Mouse (Mus musculus) limb, embryonic 13.5 days (tissue): ENCODE results near the gene Rab40c. TPM values are rescaled to one million over a fixed set of nuclear protein-coding genes. Genes with fewer than 3 reads are reported as not detected.
A peak's percentile ranks its signal among the peaks of the same experiment; 100 is the strongest.

Source experiments
- ATAC-seq: fragments of 200-750 bp; cut with Nextera tagmentation; 2 replicates; pipeline ENCODE4 v1.8.0; 2017; ENCODE audit warnings: low read depth, moderate number of reproducible peaks, moderate TSS enrichment; ENCODE audit not compliant: low FRiP score
- H3K27ac ChIP-seq: fragments of 300-500 bp; sonication (generic); 2 replicates; pipeline ENCODE4 v1.5.1; 2015; ENCODE audit warnings: inconsistent platforms, mild to moderate bottlenecking, moderate library complexity
- H3K27me3 ChIP-seq: fragments of 300-500 bp; sonication (generic); 2 replicates; pipeline ENCODE4 v1.6.1; 2015; ENCODE audit warnings: mild to moderate bottlenecking, inconsistent platforms
- H3K36me3 ChIP-seq: fragments of 300-500 bp; sonication (generic); 2 replicates; pipeline ENCODE4 v1.6.1; 2015; ENCODE audit warnings: inconsistent platforms, mild to moderate bottlenecking, moderate library complexity
- H3K4me1 ChIP-seq: fragments of 300-500 bp; sonication (generic); 2 replicates; pipeline ENCODE4 v1.6.1; 2015; ENCODE audit warnings: inconsistent platforms
- H3K4me2 ChIP-seq: fragments of 300-500 bp; sonication (generic); replicated peaks from 2 replicates; pipeline ENCODE4 v1.6.1; 2015; ENCODE audit warnings: inconsistent platforms, mild to moderate bottlenecking, moderate library complexity
- H3K4me3 ChIP-seq: fragments of 300-500 bp; sonication (generic); 2 replicates; pipeline ENCODE4 v1.5.1; 2015; ENCODE audit warnings: moderate library complexity, mild to moderate bottlenecking, inconsistent platforms
- H3K9ac ChIP-seq: fragments of 300-500 bp; sonication (generic); 2 replicates; pipeline ENCODE4 v1.6.1; 2015; ENCODE audit warnings: mild to moderate bottlenecking, inconsistent platforms
- H3K9me3 ChIP-seq: fragments of 300-500 bp; sonication (generic); 2 replicates; pipeline ENCODE4 v1.6.1; 2016; ENCODE audit warnings: inconsistent platforms
- WGBS: fragments of 180-500 bp; shearing (Covaris S2); methylation state at CpG from one replicate; pipeline ENCODE4 v1.1.7; 2015; 5-methylcytosine and 5-hydroxymethylcytosine counted together
- polyA plus RNA-seq: library from polyadenylated mRNA; unstranded; fragments of >200 nt; fragmentation: Nextera tagmentation; extraction: Ambion mirVana; gene quantifications from 2 replicates; pipeline ENCODE4 v1.2.1, GENCODE M21; 2015

The Rab40c gene
- polyA plus RNA-seq, 1 experiment from 2014 or later, result 37.6 TPM

- peak overlapping the region; percentile 75; the same call in 1 of the 2 replicates for H3K9ac ChIP-seq
- H3K4me1 ChIP-seq, result peaks cover 62% of the 10 kb centered on the region
- no peak overlapping the region for H3K27ac ChIP-seq
- 93% methylated on average over 7 of the region's 7 CpGs for WGBS
- peaks cover 55% of the 10 kb centered on the region for H3K36me3 ChIP-seq
- H3K9me3 ChIP-seq, result no peaks in the 10 kb centered on the region
- H3K4me2 ChIP-seq, result peak overlapping the region; percentile 98
- ATAC-seq, result no peak
- no peaks in the 10 kb centered on the region for H3K27me3 ChIP-seq
- H3K4me3 ChIP-seq, result 0 out of 2 replicates have a peak overlapping the region, but pooled peaks have one; percentile 88
These were observed 84.2 kb downstream of the Rab40c start for GRCm38 (mm10) chr17:25835301-25835700.

- peaks cover 68% of the 10 kb centered on the region for H3K4me1 ChIP-seq
- WGBS, result 87% methylated on average over 12 of the region's 12 CpGs
These were observed 84.8 kb downstream of the Rab40c start for GRCm38 (mm10) chr17:25834595-25835222.

GRCm38 (mm10) chr17:25833961-25834594, 85.4 kb downstream of the Rab40c start:
- Histone ChIP-seq H3K4me2 (peak overlapping the region; percentile 98), H3K36me3 (peaks cover 47% of the 10 kb centered on the region), H3K9me3 (no peaks in the 10 kb centered on the region), H3K4me3 (peak overlapping the region; percentile 88), H3K4me1 (peaks cover 74% of the 10 kb centered on the region), H3K27ac (peak overlapping the region; percentile 92), H3K9ac (peak overlapping the region; percentile 75), H3K27me3 (no peaks in the 10 kb centered on the region)
- no peak for ATAC-seq
- WGBS, result 41% methylated on average over 6 of the region's 6 CpGs

More at GRCm38 (mm10) chr17:25834595-25835222, 84.8 kb downstream of the Rab40c start:
- ATAC-seq, result no peak
- H3K4me3 ChIP-seq, result peak overlapping the region; percentile 88
- no peak overlapping the region for H3K27ac ChIP-seq
- H3K9me3 ChIP-seq, result no peaks in the 10 kb centered on the region
- peak overlapping the region; percentile 98 for H3K4me2 ChIP-seq
- no peaks in the 10 kb centered on the region for H3K27me3 ChIP-seq
- peak overlapping the region; percentile 75 for H3K9ac ChIP-seq
- H3K36me3 ChIP-seq, result peaks cover 54% of the 10 kb centered on the region

GRCm38 (mm10) chr17:25833291-25833663, 86.2 kb downstream of the Rab40c start, which contains the start of gene Stub1:
Gene Stub1, minus strand, starts transcription at chr17:25833404.
- Histone ChIP-seq H3K27me3 (no peaks in the 10 kb centered on the region), H3K9me3 (no peaks in the 10 kb centered on the region), H3K4me1 (peaks cover 78% of the 10 kb centered on the region), H3K36me3 (peaks cover 42% of the 10 kb centered on the region), H3K9ac (peak within 1 kb of the TSS; percentile 91), H3K4me2 (peak within 1 kb of the TSS; percentile 98), H3K4me3 (peak within 1 kb of the TSS; percentile 88), H3K27ac (peak within 1 kb of the TSS; percentile 92)
- WGBS, result 0% methylated on average over 24 of the region's 24 CpGs
- peak; percentile 60 for ATAC-seq

- whole genome bisulfite sequencing, result under 1% methylated on average over 77 of the region's 77 CpGs
- peak overlapping the region; percentile 92 for H3K27ac ChIP-seq
- no peaks in the 10 kb centered on the region for H3K27me3 ChIP-seq
- peak overlapping the region; percentile 91 for H3K9ac ChIP-seq
- peak; percentile 90 for ATAC-seq
- H3K4me3 ChIP-seq, result peak overlapping the region; percentile 88
- H3K4me1 ChIP-seq, result peaks cover 79% of the 10 kb centered on the region
- peaks cover 38% of the 10 kb centered on the region for H3K36me3 ChIP-seq
- H3K9me3 ChIP-seq, result no peaks in the 10 kb centered on the region
- H3K4me2 ChIP-seq, result peak overlapping the region; percentile 98
These were observed 86.9 kb downstream of the Rab40c start for GRCm38 (mm10) chr17:25832436-25833290.

Other genes starting within 250 kb of the Rab40c start
- gene Gng13, start 202.6 kb downstream of the Rab40c start, polyA plus RNA-seq, result 1.7 and 2.6 TPM in 2 replicates
- gene Chtf18, start 192.3 kb downstream of the Rab40c start, polyA plus RNA-seq, result 32.2 and 34.8 TPM in 2 replicates
- gene Rpusd1, start 192.1 kb downstream of the Rab40c start, polyA plus RNA-seq, result 25.8 and 27.0 TPM in 2 replicates
- gene Mslnl, start 183.7 kb downstream of the Rab40c start, polyA plus RNA-seq, result not detected in 2 replicates
- not detected in 2 replicates for gene Msln, start 165.3 kb downstream of the Rab40c start, polyA plus RNA-seq
- 25.5 and 25.7 TPM in 2 replicates for gene Narfl, start 146.0 kb downstream of the Rab40c start, polyA plus RNA-seq
- 85.1 and 98.6 TPM in 2 replicates for gene Haghl, start 134.1 kb downstream of the Rab40c start, polyA plus RNA-seq
- 0.27 and 0.31 TPM in 2 replicates for gene Ccdc78, start 133.1 kb downstream of the Rab40c start, polyA plus RNA-seq
- 65.5 and 73.1 TPM in 2 replicates for gene Fam173a, start 126.8 kb downstream of the Rab40c start, polyA plus RNA-seq
- 2.2 TPM in 1 of 2 replicates, not detected in the other for gene AC134908.4, start 124.1 kb downstream of the Rab40c start, polyA plus RNA-seq
- gene Metrn, start 122.6 kb downstream of the Rab40c start, polyA plus RNA-seq, result 50.7 and 52.5 TPM in 2 replicates
- gene Fbxl16, start 110.6 kb downstream of the Rab40c start, polyA plus RNA-seq, result 2.2 and 2.8 TPM in 2 replicates
- gene Wdr24, start 96.1 kb downstream of the Rab40c start, polyA plus RNA-seq, result 25.2 and 27.7 TPM in 2 replicates
- 57.9 and 60.7 TPM in 2 replicates for gene Jmjd8, start 90.9 kb downstream of the Rab40c start, polyA plus RNA-seq
- gene Stub1, start 86.3 kb downstream of the Rab40c start, polyA plus RNA-seq, result 359 and 366 TPM in 2 replicates
- gene Rhbdl1, start 82.4 kb downstream of the Rab40c start, polyA plus RNA-seq, result 1.4 and 1.6 TPM in 2 replicates
- gene Gm20683, start 78.0 kb downstream of the Rab40c start, polyA plus RNA-seq, result 1.5 and 1.9 TPM in 2 replicates
- gene Rhot2, start 74.9 kb downstream of the Rab40c start, polyA plus RNA-seq, result 25.7 and 26.8 TPM in 2 replicates
- gene Wdr90, start 58.2 kb downstream of the Rab40c start, polyA plus RNA-seq, result 24.9 and 26.2 TPM in 2 replicates
- 9.8 and 12.2 TPM in 2 replicates for gene Mcrip2, start 51.0 kb downstream of the Rab40c start, polyA plus RNA-seq
- 56.1 and 56.2 TPM in 2 replicates for gene Mettl26, start 44.7 kb downstream of the Rab40c start, polyA plus RNA-seq
- gene Wfikkn1, start 38.9 kb downstream of the Rab40c start, polyA plus RNA-seq, result 0.41 and 0.57 TPM in 2 replicates
- gene Pigq, start 25.2 kb upstream of the Rab40c start, polyA plus RNA-seq, result 50.2 and 50.5 TPM in 2 replicates
- not detected in 2 replicates for gene Nhlrc4, start 25.2 kb upstream of the Rab40c start, polyA plus RNA-seq
- 0.19 and 0.31 TPM in 2 replicates for gene A930017K11Rik, start 32.8 kb upstream of the Rab40c start, polyA plus RNA-seq
- gene Capn15, start 66.1 kb upstream of the Rab40c start, polyA plus RNA-seq, result 24.8 and 25.4 TPM in 2 replicates
- gene Rab11fip3, start 149.8 kb upstream of the Rab40c start, polyA plus RNA-seq, result 19.5 and 20.5 TPM in 2 replicates
- 35.3 and 36.2 TPM in 2 replicates for gene Decr2, start 170.6 kb upstream of the Rab40c start, polyA plus RNA-seq
- 125 and 135 TPM in 2 replicates for gene Nme4, start 175.9 kb upstream of the Rab40c start, polyA plus RNA-seq
- gene Tmem8, start 193.6 kb upstream of the Rab40c start, polyA plus RNA-seq, result 0.97 and 1.0 TPM in 2 replicates
- gene Mrpl28, start 203.8 kb upstream of the Rab40c start, polyA plus RNA-seq, result 193 and 199 TPM in 2 replicates
- gene Axin1, start 219.0 kb upstream of the Rab40c start, polyA plus RNA-seq, result 11.3 and 12.1 TPM in 2 replicates